Mouse (Mus musculus) olfactory bulb, adult 2 months (tissue): ENCODE results near the gene Zfyve28.

Experiments used
- CTCF ChIP-seq: fragments of 200-500 bp; IDR thresholded peaks from 2 replicates; pipeline ENCODE4 v1.5.1; 2012; ENCODE audit warnings: low read depth, mild to moderate bottlenecking, low read length, moderate library complexity; ENCODE audit not compliant: insufficient read depth
- POLR2A ChIP-seq: fragments of 200-500 bp; IDR thresholded peaks from 2 replicates; pipeline ENCODE4 v1.6.1; 2012; ENCODE audit warnings: mild to moderate bottlenecking, low read depth, low read length, moderate library complexity; ENCODE audit not compliant: insufficient read depth

DNA sequence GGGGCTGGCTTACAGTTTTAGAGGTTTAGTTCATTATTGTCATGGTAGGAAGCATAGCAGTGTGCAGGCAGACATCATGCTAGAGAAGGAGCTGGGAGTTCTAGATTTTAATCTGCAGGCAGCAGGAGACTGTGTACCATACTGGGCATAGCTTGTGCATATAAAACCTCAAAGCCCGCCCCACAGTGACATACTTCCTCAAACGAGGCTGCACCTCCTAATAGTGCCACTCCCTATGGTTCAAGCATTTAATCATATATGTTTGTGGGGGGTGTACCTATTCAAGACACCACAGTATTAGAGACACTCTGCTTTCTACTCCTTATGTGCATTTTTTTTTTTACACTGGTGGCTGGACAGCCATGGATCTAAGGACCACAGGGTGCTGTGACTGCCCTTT, 41.9 kb upstream of the Zfyve28 start:
- TF ChIP-seq CTCF (no peak), POLR2A (no peak)
